Mouse (Mus musculus): ENCODE data around the gene Rsu1. TPM values are rescaled to one million over a fixed set of nuclear protein-coding genes. Genes with fewer than 3 reads are reported as not detected.

Rsu1 gene
- 141 and 147 TPM in 2 replicates for polyA plus RNA-seq (2015; fragmentation: Nextera tagmentation; extraction: Ambion mirVana)

GRCm38 (mm10) chr2:13271165-13271957, at the start of gene Rsu1:
TSS of gene Rsu1 (minus strand) at chr2:13271415.
- Histone ChIP-seq H3K4me3 (ENCODE audit: low read length) (peak within 1 kb of the TSS; percentile 62), H3K36me3 (ENCODE audit: insufficient read depth, low read length) (no peaks in the 10 kb centered on the region), H3K27ac (ENCODE audit: low read length) (0 out of 2 replicates have a peak within 1 kb of the TSS, but pooled peaks have one; percentile 11), H3K9ac (replicated peaks; ENCODE audit: low read length) (peak within 1 kb of the TSS; percentile 69), H3K9me3 (ENCODE audit: low read length) (no peaks in the 10 kb centered on the region), H3K4me2 (replicated peaks; ENCODE audit: low read depth, low read length) (peak within 1 kb of the TSS; percentile 71), H3K27me3 (ENCODE audit: insufficient read depth, low read length) (no peaks in the 10 kb centered on the region), H3K4me1 (ENCODE audit: insufficient read depth, low read length) (peaks cover 7% of the 10 kb centered on the region)
- peak; percentile 100 for ATAC-seq (ENCODE audit: low FRiP score, low TSS enrichment)
- whole genome bisulfite sequencing: under 1% methylated on average over 37 of the region's 37 CpGs

GRCm38 (mm10) chr2:13303376-13303775, 32.2 kb upstream of the Rsu1 start:
- ATAC-seq (ENCODE audit: low FRiP score, low TSS enrichment): no peak
- Histone ChIP-seq H3K9me3 (ENCODE audit: low read length) (no peaks in the 10 kb centered on the region), H3K4me1 (ENCODE audit: insufficient read depth, low read length) (no peaks in the 10 kb centered on the region), H3K27me3 (ENCODE audit: insufficient read depth, low read length) (no peaks in the 10 kb centered on the region), H3K27ac (ENCODE audit: low read length) (no peak overlapping the region), H3K4me3 (ENCODE audit: low read length) (no peak overlapping the region), H3K36me3 (ENCODE audit: insufficient read depth, low read length) (no peaks in the 10 kb centered on the region), H3K4me2 (replicated peaks; ENCODE audit: low read depth, low read length) (no peak overlapping the region), H3K9ac (replicated peaks; ENCODE audit: low read length) (no peak overlapping the region)
- WGBS: 82% methylated on average over 3 of the region's 3 CpGs

GRCm38 (mm10) chr2:13299031-13299430, 27.8 kb upstream of the Rsu1 start:
- Histone ChIP-seq H3K9me3 (ENCODE audit: low read length) (no peaks in the 10 kb centered on the region), H3K4me2 (replicated peaks; ENCODE audit: low read depth, low read length) (no peak overlapping the region), H3K27me3 (ENCODE audit: insufficient read depth, low read length) (no peaks in the 10 kb centered on the region), H3K27ac (ENCODE audit: low read length) (no peak overlapping the region), H3K4me1 (ENCODE audit: insufficient read depth, low read length) (no peaks in the 10 kb centered on the region), H3K36me3 (ENCODE audit: insufficient read depth, low read length) (no peaks in the 10 kb centered on the region), H3K9ac (replicated peaks; ENCODE audit: low read length) (no peak overlapping the region), H3K4me3 (ENCODE audit: low read length) (no peak overlapping the region)
- WGBS: 43% methylated on average over 3 of the region's 3 CpGs
- no peak; the same call in 1 of the 2 replicates for ATAC-seq (ENCODE audit: low FRiP score, low TSS enrichment)

GRCm38 (mm10) chr2:13297733-13298132, 26.5 kb upstream of the Rsu1 start:
- H3K27me3 ChIP-seq (ENCODE audit: insufficient read depth, low read length): no peaks in the 10 kb centered on the region
- no peak overlapping the region for H3K27ac ChIP-seq (ENCODE audit: low read length)
- WGBS: 55% methylated on average over 5 of the region's 5 CpGs
- no peaks in the 10 kb centered on the region for H3K36me3 ChIP-seq (ENCODE audit: insufficient read depth, low read length)
- H3K4me2 ChIP-seq (replicated peaks; ENCODE audit: low read depth, low read length): no peak overlapping the region
- no peak overlapping the region for H3K9ac ChIP-seq (replicated peaks; ENCODE audit: low read length)
- no peak for ATAC-seq (ENCODE audit: low FRiP score, low TSS enrichment)
- H3K4me1 ChIP-seq (ENCODE audit: insufficient read depth, low read length): no peaks in the 10 kb centered on the region
- H3K9me3 ChIP-seq (ENCODE audit: low read length): no peaks in the 10 kb centered on the region
- H3K4me3 ChIP-seq (ENCODE audit: low read length): no peak overlapping the region

DNA sequence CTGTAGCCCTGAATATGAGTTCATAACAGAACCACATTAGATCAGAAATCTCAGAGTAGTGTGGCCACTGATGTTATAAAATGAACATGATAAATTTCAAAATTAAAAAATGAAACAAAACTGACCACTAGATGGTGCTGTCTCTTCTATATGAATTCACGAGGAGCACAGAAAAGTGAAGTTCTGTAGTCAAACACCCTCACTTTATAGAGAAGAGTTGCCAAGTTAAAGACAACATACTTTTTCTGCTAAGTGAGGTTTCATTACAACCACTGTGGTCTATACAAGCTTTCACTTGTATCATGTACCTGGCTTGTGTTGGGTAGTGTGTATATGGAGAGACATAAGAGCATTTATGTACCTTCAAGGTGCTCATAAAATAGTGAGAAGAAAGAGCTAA, 19.4 kb upstream of the Rsu1 start:
- Histone ChIP-seq H3K9me3 (ENCODE audit: low read length) (no peaks in the 10 kb centered on the region), H3K27me3 (ENCODE audit: insufficient read depth, low read length) (no peaks in the 10 kb centered on the region), H3K4me1 (ENCODE audit: insufficient read depth, low read length) (no peaks in the 10 kb centered on the region), H3K9ac (replicated peaks; ENCODE audit: low read length) (no peak overlapping the region), H3K4me2 (replicated peaks; ENCODE audit: low read depth, low read length) (no peak overlapping the region), H3K4me3 (ENCODE audit: low read length) (no peak overlapping the region), H3K36me3 (ENCODE audit: insufficient read depth, low read length) (no peaks in the 10 kb centered on the region), H3K27ac (ENCODE audit: low read length) (no peak overlapping the region)
- ATAC-seq (ENCODE audit: low FRiP score, low TSS enrichment): no peak
- 0% methylated on average over 1 of the region's 1 CpGs for WGBS

- Histone ChIP-seq H3K9me3 (ENCODE audit: low read length) (no peaks in the 10 kb centered on the region), H3K4me1 (ENCODE audit: insufficient read depth, low read length) (no peaks in the 10 kb centered on the region), H3K36me3 (ENCODE audit: insufficient read depth, low read length) (no peaks in the 10 kb centered on the region), H3K27ac (ENCODE audit: low read length) (no peak overlapping the region), H3K4me2 (replicated peaks; ENCODE audit: low read depth, low read length) (no peak overlapping the region), H3K27me3 (ENCODE audit: insufficient read depth, low read length) (no peaks in the 10 kb centered on the region), H3K9ac (replicated peaks; ENCODE audit: low read length) (no peak overlapping the region), H3K4me3 (ENCODE audit: low read length) (no peak overlapping the region)
- no peak for ATAC-seq (ENCODE audit: low FRiP score, low TSS enrichment)
- 76% methylated on average over 3 of the region's 3 CpGs for WGBS
These were observed 18.9 kb upstream of the Rsu1 start for GRCm38 (mm10) chr2:13290070-13290469.

- H3K4me3 ChIP-seq (ENCODE audit: low read length): no peak overlapping the region
- no peaks in the 10 kb centered on the region for H3K4me1 ChIP-seq (ENCODE audit: insufficient read depth, low read length)
- 55% methylated on average over 10 of the region's 10 CpGs for WGBS
- ATAC-seq (ENCODE audit: low FRiP score, low TSS enrichment): no peak; the same call in 1 of the 2 replicates
- no peak overlapping the region for H3K4me2 ChIP-seq (replicated peaks; ENCODE audit: low read depth, low read length)
- no peaks in the 10 kb centered on the region for H3K27me3 ChIP-seq (ENCODE audit: insufficient read depth, low read length)
- H3K27ac ChIP-seq (ENCODE audit: low read length): no peak overlapping the region
- no peaks in the 10 kb centered on the region for H3K36me3 ChIP-seq (ENCODE audit: insufficient read depth, low read length)
- H3K9ac ChIP-seq (replicated peaks; ENCODE audit: low read length): no peak overlapping the region
- no peaks in the 10 kb centered on the region for H3K9me3 ChIP-seq (ENCODE audit: low read length)
These were observed 7.1 kb upstream of the Rsu1 start for GRCm38 (mm10) chr2:13278114-13278862.

DNA sequence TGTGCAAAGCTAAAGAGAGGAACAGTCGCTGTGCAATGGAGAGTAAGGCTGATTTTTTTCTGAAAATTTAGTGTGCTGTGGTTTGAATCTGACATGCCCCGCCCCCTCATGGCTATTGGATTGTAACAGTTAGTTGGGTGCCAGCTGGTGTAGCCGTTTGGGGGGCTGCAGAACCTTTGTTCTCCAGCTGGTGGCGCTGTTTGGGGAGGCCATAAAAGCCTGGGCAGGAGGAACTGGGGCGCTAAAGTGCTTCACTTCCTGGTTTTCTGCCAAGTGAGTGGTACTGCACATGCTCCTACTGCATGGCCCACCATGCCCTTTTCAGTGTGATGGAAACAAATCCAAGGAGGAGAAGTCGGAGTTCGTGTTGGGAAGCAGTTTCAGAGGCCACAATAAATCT, 4.7 kb upstream of the Rsu1 start:
- H3K27me3 ChIP-seq (ENCODE audit: insufficient read depth, low read length): no peaks in the 10 kb centered on the region
- no peak overlapping the region for H3K4me2 ChIP-seq (replicated peaks; ENCODE audit: low read depth, low read length)
- 60% methylated on average over 7 of the region's 7 CpGs for WGBS
- no peaks in the 10 kb centered on the region for H3K4me1 ChIP-seq (ENCODE audit: insufficient read depth, low read length)
- H3K27ac ChIP-seq (ENCODE audit: low read length): no peak overlapping the region
- no peak overlapping the region for H3K9ac ChIP-seq (replicated peaks; ENCODE audit: low read length)
- no peak for ATAC-seq (ENCODE audit: low FRiP score, low TSS enrichment)
- H3K4me3 ChIP-seq (ENCODE audit: low read length): no peak overlapping the region
- no peaks in the 10 kb centered on the region for H3K9me3 ChIP-seq (ENCODE audit: low read length)
- H3K36me3 ChIP-seq (ENCODE audit: insufficient read depth, low read length): no peaks in the 10 kb centered on the region

- H3K27ac ChIP-seq (ENCODE audit: low read length): 0 out of 2 replicates have a peak overlapping the region, but pooled peaks have one; percentile 11
- 0 out of 2 replicates have a peak, but pooled peaks have one; percentile 2 for ATAC-seq (ENCODE audit: low FRiP score, low TSS enrichment)
- H3K27me3 ChIP-seq (ENCODE audit: insufficient read depth, low read length): no peaks in the 10 kb centered on the region
- 35% methylated on average over 8 of the region's 8 CpGs for whole genome bisulfite sequencing
- H3K36me3 ChIP-seq (ENCODE audit: insufficient read depth, low read length): no peaks in the 10 kb centered on the region
- H3K9ac ChIP-seq (replicated peaks; ENCODE audit: low read length): peak overlapping the region; percentile 69
- H3K4me3 ChIP-seq (ENCODE audit: low read length): peak overlapping the region; percentile 62
- peak overlapping the region; percentile 66 for H3K4me2 ChIP-seq (replicated peaks; ENCODE audit: low read depth, low read length)
- H3K4me1 ChIP-seq (ENCODE audit: insufficient read depth, low read length): peaks cover 7% of the 10 kb centered on the region
- no peaks in the 10 kb centered on the region for H3K9me3 ChIP-seq (ENCODE audit: low read length)
These were observed 479 bp downstream of the Rsu1 start for GRCm38 (mm10) chr2:13270736-13271135.

Data from kidney, embryonic 16.5 days (tissue).